Mouse (Mus musculus) embryonic facial prominence, embryonic 10.5 days (tissue): ENCODE measurements around the gene Fthl17e. TPM values are rescaled to one million over a fixed set of nuclear protein-coding genes. Genes with fewer than 3 reads are reported as not detected.
"Not testable (repeated sequence)": the region's sequence is repeated elsewhere in the genome, so short reads cannot be mapped to it uniquely, and the experiment has no call there.

ENCODE experiments used
- DNase-seq: peaks from one replicate; pipeline ENCODE4 v3.0.0-alpha.2; 2017; ENCODE audit warnings: low spot score
- H3K27ac ChIP-seq: fragments of 300-500 bp; sonication (generic); replicated peaks from 2 replicates; pipeline ENCODE4 v1.5.1; 2016; ENCODE audit warnings: mild to moderate bottlenecking
- H3K27me3 ChIP-seq: fragments of 300-500 bp; sonication (generic); replicated peaks from 2 replicates; pipeline ENCODE4 v1.6.1; 2016; ENCODE audit warnings: low read depth, mild to moderate bottlenecking; ENCODE audit not compliant: poor library complexity, severe bottlenecking
- H3K36me3 ChIP-seq: fragments of 300-500 bp; sonication (generic); replicated peaks from 2 replicates; pipeline ENCODE4 v1.6.1; 2016; ENCODE audit warnings: mild to moderate bottlenecking, moderate library complexity
- H3K4me1 ChIP-seq: fragments of 300-500 bp; sonication (generic); 2 replicates; pipeline ENCODE4 v1.6.1; 2016
- H3K4me3 ChIP-seq: fragments of 300-500 bp; sonication (generic); 2 replicates; pipeline ENCODE4 v1.5.1; 2016; ENCODE audit warnings: mild to moderate bottlenecking, moderate library complexity
- H3K9me3 ChIP-seq: fragments of 300-500 bp; sonication (generic); 2 replicates; pipeline ENCODE4 v1.6.1; 2016; ENCODE audit warnings: mild to moderate bottlenecking
- WGBS: fragments of 180-500 bp; shearing (Covaris S2); methylation state at CpG from one replicate; pipeline ENCODE4 v1.1.7; 2016; 5-methylcytosine and 5-hydroxymethylcytosine counted together
- polyA plus RNA-seq: library from polyadenylated mRNA; unstranded; fragments of >200 nt; fragmentation: Nextera tagmentation; extraction: Ambion mirVana; gene quantifications from 2 replicates; pipeline ENCODE4 v1.2.1, GENCODE M21; 2016

Gene Fthl17e
- not detected in 2 replicates for polyA plus RNA-seq

- not testable (repeated sequence) for H3K36me3 ChIP-seq, H3K4me1 ChIP-seq, H3K27me3 ChIP-seq, H3K4me3 ChIP-seq, DNase-seq, H3K9me3 ChIP-seq, H3K27ac ChIP-seq
- WGBS, result 100% methylated on average over 1 of the region's 10 CpGs
Observed at GRCm38 (mm10) chrX:9033193-9033592, at the start of gene Fthl17e. Fthl17e (plus strand) TSS chrX:9033493.

- not testable (repeated sequence) for H3K27me3 ChIP-seq, H3K4me1 ChIP-seq, DNase-seq, H3K9me3 ChIP-seq, H3K4me3 ChIP-seq, H3K36me3 ChIP-seq, H3K27ac ChIP-seq
- no CpG with 5 or more reads among the region's 9 CpGs for WGBS
Observed at GRCm38 (mm10) chrX:8986655-8987054, 46.6 kb upstream of the Fthl17e start, which contains the start of gene Fthl17d. Fthl17d (minus strand) TSS chrX:8986755.

GRCm38 (mm10) chrX:9016079-9016478 is 17.2 kb upstream of the Fthl17e start:
- no peak overlapping the region for H3K27ac ChIP-seq
- H3K36me3 ChIP-seq, result no peaks in the 10 kb centered on the region
- no peaks in the 10 kb centered on the region for H3K4me1 ChIP-seq
- DNase-seq, result no peak
- no peaks in the 10 kb centered on the region for H3K27me3 ChIP-seq
- 65% methylated on average over 1 of the region's 1 CpGs for WGBS
- H3K4me3 ChIP-seq, result no peak overlapping the region
- no peaks in the 10 kb centered on the region for H3K9me3 ChIP-seq

- Histone ChIP-seq H3K4me3 (no peak overlapping the region), H3K27ac (no peak overlapping the region), H3K27me3 (no peaks in the 10 kb centered on the region), H3K4me1 (no peaks in the 10 kb centered on the region), H3K9me3 (no peaks in the 10 kb centered on the region), H3K36me3 (no peaks in the 10 kb centered on the region)
- WGBS, result 67% methylated on average over 10 of the region's 10 CpGs
- DNase-seq, result no peak
Observed at GRCm38 (mm10) chrX:9019481-9019880, 13.8 kb upstream of the Fthl17e start.

- H3K9me3 ChIP-seq, H3K4me1 ChIP-seq, H3K27ac ChIP-seq, DNase-seq, H3K4me3 ChIP-seq, H3K27me3 ChIP-seq, H3K36me3 ChIP-seq: not testable (repeated sequence)
- WGBS, result 39% methylated on average over 3 of the region's 4 CpGs
Observed at GRCm38 (mm10) chrX:9041611-9042010, 8.3 kb downstream of the Fthl17e start.

- H3K36me3 ChIP-seq, H3K27ac ChIP-seq, H3K4me3 ChIP-seq, DNase-seq, H3K27me3 ChIP-seq, H3K4me1 ChIP-seq: not testable (repeated sequence)
- H3K9me3 ChIP-seq, result peaks cover 11% of the 10 kb centered on the region
- 31% methylated on average over 9 of the region's 9 CpGs for WGBS
Observed at GRCm38 (mm10) chrX:9060952-9061351, 27.7 kb downstream of the Fthl17e start.

- Histone ChIP-seq H3K36me3 (no peaks in the 10 kb centered on the region), H3K4me3 (no peak overlapping the region), H3K27ac (no peak overlapping the region), H3K9me3 (peaks cover 11% of the 10 kb centered on the region), H3K4me1 (no peaks in the 10 kb centered on the region), H3K27me3 (no peaks in the 10 kb centered on the region)
- no peak for DNase-seq
- 82% methylated on average over 4 of the region's 4 CpGs for WGBS
Observed at GRCm38 (mm10) chrX:9062101-9062500, 28.8 kb downstream of the Fthl17e start.

- H3K4me3 ChIP-seq, DNase-seq, H3K27me3 ChIP-seq, H3K36me3 ChIP-seq, H3K4me1 ChIP-seq, H3K27ac ChIP-seq: not testable (repeated sequence)
- peaks cover 11% of the 10 kb centered on the region for H3K9me3 ChIP-seq
- 93% methylated on average over 11 of the region's 11 CpGs for WGBS
Observed at GRCm38 (mm10) chrX:9062715-9063114, 29.4 kb downstream of the Fthl17e start, which contains the start of gene Fthl17f. Fthl17f (plus strand) TSS chrX:9063015.

- peak; percentile 9 for DNase-seq
Observed at GRCm38 (mm10) chrX:9077699-9078098, 44.4 kb downstream of the Fthl17e start.

More at GRCm38 (mm10) chrX:9077699-9078098, 44.4 kb downstream of the Fthl17e start:
- H3K4me3 ChIP-seq, H3K27me3 ChIP-seq, H3K4me1 ChIP-seq, H3K27ac ChIP-seq, H3K36me3 ChIP-seq: not testable (repeated sequence)
- WGBS, result 22% methylated on average over 9 of the region's 10 CpGs
- 0 out of 2 replicates have a peak, but pooled peaks cover 11% of the 10 kb centered on the region for H3K9me3 ChIP-seq

Other genes starting within 250 kb of the Fthl17e start
- gene Ssxb5, start 229.8 kb upstream of the Fthl17e start, polyA plus RNA-seq, result not detected in 2 replicates
- gene Gm6592, start 189.5 kb upstream of the Fthl17e start, polyA plus RNA-seq, result not detected in 2 replicates
- not detected in 2 replicates for gene Gm5751, start 159.2 kb upstream of the Fthl17e start, polyA plus RNA-seq
- 2.8 and 2.9 TPM in 2 replicates for gene B630019K06Rik, start 141.1 kb upstream of the Fthl17e start, polyA plus RNA-seq
- gene Fthl17b, start 70.5 kb upstream of the Fthl17e start, polyA plus RNA-seq, result not detected in 2 replicates
- gene Fthl17c, start 56.9 kb upstream of the Fthl17e start, polyA plus RNA-seq, result not detected in 2 replicates
- gene Fthl17d, start 46.7 kb upstream of the Fthl17e start, polyA plus RNA-seq, result not detected in 2 replicates
- not detected in 2 replicates for gene Fthl17f, start 29.5 kb downstream of the Fthl17e start, polyA plus RNA-seq
- gene 4930402K13Rik, start 71.1 kb downstream of the Fthl17e start, polyA plus RNA-seq, result not detected in 2 replicates
- 0.26 and 0.43 TPM in 2 replicates for gene Lancl3, start 166.4 kb downstream of the Fthl17e start, polyA plus RNA-seq
- not detected in 2 replicates for gene Gm14862, start 223.4 kb downstream of the Fthl17e start, polyA plus RNA-seq
- 2.0 TPM in 2 replicates for gene Xk, start 239.3 kb downstream of the Fthl17e start, polyA plus RNA-seq